Mouse (Mus musculus) Patski (cell line): ENCODE measurements at regions not wholly inside any gene's neighbourhood (a gene's known extent, or its start where the extent isn't known, plus 50 kb on each side); places are given as distances from the start of the nearest gene placed in this dataset.

Experiments used
- ATAC-seq: fragments of 100-300 bp; one replicate; pipeline ENCODE4 v1.8.0; 2021
- CTCF ChIA-PET: fragments of 350-600 bp; sonication (Branson Sonifier 250); formaldehyde crosslinking; loops from one replicate; lab custom pipeline; 2022; ENCODE audit warnings: inconsistent platforms; lab: Charles Lee
- POLR2A ChIA-PET: fragments of 350-600 bp; sonication (Branson Sonifier 250); formaldehyde crosslinking; loops from one replicate; lab custom pipeline; 2022; ENCODE audit warnings: antibody characterized with exemption, inconsistent platforms; lab: Charles Lee
- DNase-seq: peaks from one replicate; pipeline ENCODE4 v3.0.0-alpha.2; 2011; ENCODE audit warnings: low read depth, low spot score
- H3K27me3 ChIP-seq: fragments of 371-371 bp; one replicate; pipeline ENCODE4 v1.5.1; 2021
- CTCF ChIP-seq: fragments of 100-300 bp; IDR thresholded peaks from one replicate; pipeline ENCODE4 v1.5.1; 2021
- in situ Hi-C: fragments of 300-500 bp; cut with MboI; formaldehyde crosslinking; loops from 3 replicates; pipeline ENCODE4 v1.11.1; 2018; ENCODE audit warnings: low pct_unique_long_range_greater_than_20kb, mixed read lengths

GRCm38 (mm10) chr12:46566324-46566723 is 252.4 kb downstream of the Nova1 start:
- POLR2A ChIA-PET: interaction anchor here (0.7 kb wide), 1 partner anchor 1505 kb away, joined by 3 read pairs; no protein-coding TSS in a partner anchor
- DNase-seq: no peak
- peaks cover 3% of the 10 kb centered on the region for H3K27me3 ChIP-seq
- CTCF ChIA-PET: no interaction called here
- in situ Hi-C loops: no loop called here
- TF ChIP-seq CTCF: no peak
- no peak for ATAC-seq

GRCm38 (mm10) chr12:46520942-46521341 is 297.8 kb downstream of the Nova1 start:
- DNase-seq: no peak
- in situ Hi-C loops: no loop called here
- ChIA-PET CTCF (no interaction called here), POLR2A (no interaction called here)
- TF ChIP-seq CTCF: no peak
- no peak for ATAC-seq
- no peaks in the 10 kb centered on the region for H3K27me3 ChIP-seq

GRCm38 (mm10) chr12:46507829-46508228 is 310.9 kb downstream of the Nova1 start:
- in situ Hi-C loops: no loop called here
- no peaks in the 10 kb centered on the region for H3K27me3 ChIP-seq
- CTCF ChIA-PET: no interaction called here
- POLR2A ChIA-PET: no interaction called here
- no peak for DNase-seq
- no peak for TF ChIP-seq CTCF
- no peak for ATAC-seq

DNA sequence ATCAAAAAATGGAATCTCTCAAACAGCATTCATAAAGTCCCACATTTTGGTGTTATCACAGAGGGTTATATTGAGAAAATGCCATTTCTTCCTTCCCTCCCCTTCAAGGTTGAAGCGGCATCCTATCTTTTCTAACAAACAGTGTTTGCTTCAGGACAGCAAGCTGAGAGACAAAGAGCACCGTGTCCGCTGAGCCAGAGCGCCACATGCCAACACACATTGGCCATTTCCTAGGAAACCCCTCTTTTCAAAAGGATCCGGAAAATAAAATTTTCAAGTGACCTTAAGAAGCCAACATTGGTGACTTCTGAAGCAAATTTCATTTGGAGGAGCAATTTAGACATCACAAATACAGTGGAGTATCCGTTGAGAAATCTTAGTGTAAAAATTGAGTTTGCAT is 326.3 kb downstream of the Nova1 start:
- no peak for DNase-seq
- ATAC-seq: no peak
- TF ChIP-seq CTCF: no peak
- in situ Hi-C loops: no loop called here
- POLR2A ChIA-PET: no interaction called here
- H3K27me3 ChIP-seq: no peaks in the 10 kb centered on the region
- CTCF ChIA-PET: no interaction called here

GRCm38 (mm10) chr12:46450888-46451287 is 367.8 kb downstream of the Nova1 start:
- no peak for TF ChIP-seq CTCF
- no peak for DNase-seq
- ChIA-PET CTCF (no interaction called here), POLR2A (no interaction called here)
- in situ Hi-C loops: no loop called here
- no peaks in the 10 kb centered on the region for H3K27me3 ChIP-seq
- ATAC-seq: no peak

- in situ Hi-C loops: no loop called here
- TF ChIP-seq CTCF: no peak
- POLR2A ChIA-PET: no interaction called here
- H3K27me3 ChIP-seq: no peaks in the 10 kb centered on the region
- ATAC-seq: no peak
- CTCF ChIA-PET: no interaction called here
- DNase-seq: no peak
Observed at GRCm38 (mm10) chr12:46444644-46445313, 373.9 kb downstream of the Nova1 start.

- no peak for TF ChIP-seq CTCF
- in situ Hi-C loops: no loop called here
- CTCF ChIA-PET: interaction anchor here (1.3 kb wide), 1 partner anchor 11 kb away, joined by 3 read pairs; no protein-coding TSS in a partner anchor
- DNase-seq (no peak), ATAC-seq (peak; percentile 35)
- POLR2A ChIA-PET: no interaction called here
- H3K27me3 ChIP-seq: no peaks in the 10 kb centered on the region
Observed at GRCm38 (mm10) chr12:46419591-46419990, 399.1 kb downstream of the Nova1 start.

GRCm38 (mm10) chr12:46418990-46419389 is 399.7 kb downstream of the Nova1 start:
- in situ Hi-C loops: no loop called here
- no peaks in the 10 kb centered on the region for H3K27me3 ChIP-seq
- ATAC-seq (no peak), DNase-seq (no peak)
- POLR2A ChIA-PET: no interaction called here
- CTCF ChIA-PET: no interaction called here
- TF ChIP-seq CTCF: no peak

DNA sequence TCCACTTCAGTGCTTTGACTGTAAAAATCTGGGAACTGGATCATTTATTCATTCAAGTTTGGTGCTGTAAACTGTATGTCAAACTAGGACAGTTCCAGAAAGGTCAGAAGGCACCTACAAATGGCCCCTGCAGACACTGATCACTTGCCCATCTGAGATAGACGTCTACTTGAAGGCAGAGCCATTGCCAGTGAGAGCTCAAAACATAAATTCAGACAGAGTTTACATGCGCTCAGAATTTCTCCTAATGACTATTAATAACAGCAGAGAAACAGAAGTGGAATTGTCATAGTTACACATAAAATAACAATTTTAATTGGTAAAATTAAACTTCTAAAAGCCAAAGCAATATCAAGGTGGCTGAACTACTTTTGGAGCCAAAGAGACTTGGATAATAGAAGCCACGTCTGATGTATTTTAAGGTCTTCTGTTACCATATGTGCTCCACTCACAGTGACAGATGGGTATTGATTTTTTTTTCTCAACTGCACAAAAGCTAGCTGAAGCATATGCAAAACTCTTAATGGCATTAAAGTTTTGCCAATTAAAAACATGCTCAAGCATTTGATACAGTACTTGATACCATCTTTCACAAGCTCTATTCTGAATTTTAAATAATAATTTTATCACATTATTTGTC is 401.8 kb downstream of the Nova1 start:
- CTCF ChIA-PET: no interaction called here
- in situ Hi-C loops: no loop called here
- DNase-seq (no peak), ATAC-seq (no peak)
- TF ChIP-seq CTCF: no peak
- POLR2A ChIA-PET: interaction anchor here (0.5 kb wide), 1 partner anchor 558 kb away, joined by 3 read pairs; no protein-coding TSS in a partner anchor
- no peaks in the 10 kb centered on the region for H3K27me3 ChIP-seq

- no peak for ATAC-seq
- no peak for TF ChIP-seq CTCF
- no peaks in the 10 kb centered on the region for H3K27me3 ChIP-seq
- CTCF ChIA-PET: no interaction called here
- DNase-seq: no peak
- POLR2A ChIA-PET: no interaction called here
- in situ Hi-C loops: no loop called here
Observed at GRCm38 (mm10) chr12:46416250-46416649, 402.5 kb downstream of the Nova1 start.

- TF ChIP-seq CTCF: no peak
- ATAC-seq (no peak), DNase-seq (no peak)
- H3K27me3 ChIP-seq: no peaks in the 10 kb centered on the region
- in situ Hi-C loops: no loop called here
- POLR2A ChIA-PET: no interaction called here
- CTCF ChIA-PET: no interaction called here
Observed at GRCm38 (mm10) chr12:46405674-46406073, 413.1 kb downstream of the Nova1 start.
